Mouse (Mus musculus) ES-E14 (cell line): ENCODE measurements around the gene Pls1. TPM values are rescaled to one million over a fixed set of nuclear protein-coding genes. Genes with fewer than 3 reads are reported as not detected.

ENCODE experiments used
- DNase-seq: peaks from one replicate; pipeline ENCODE4 v3.0.0-alpha.2; 2013; ENCODE audit warnings: low read depth, low spot score
- H3K27ac ChIP-seq: 2 replicates; pipeline ENCODE4 v1.5.1; 2012; ENCODE audit warnings: low read depth, mild to moderate bottlenecking, low read length, moderate library complexity, mixed read lengths; ENCODE audit not compliant: poor library complexity, insufficient read depth, severe bottlenecking
- H3K36me3 ChIP-seq: 2 replicates; pipeline ENCODE4 v1.6.1; 2012; ENCODE audit warnings: mild to moderate bottlenecking, low read length, moderate library complexity, mixed read lengths; ENCODE audit not compliant: control insufficient read depth, poor library complexity, insufficient read depth, severe bottlenecking
- H3K4me1 ChIP-seq, 2 experiments: fragments of 150-350 bp in 1 of 2; sonication (generic) in 1 of 2; 2 replicates each; pipeline ENCODE4 v1.6.1; 2012; ENCODE audit warnings: low read length in 2 of 2, mild to moderate bottlenecking in 1 of 2, mixed read lengths in 1 of 2; ENCODE audit not compliant: control insufficient read depth in 2 of 2, insufficient read depth in 2 of 2, poor library complexity in 1 of 2
- H3K4me3 ChIP-seq, 2 experiments: fragments of 150-350 bp in 1 of 2; sonication (generic) in 1 of 2; 2 replicates each; pipeline ENCODE4 v1.5.1; 2012; ENCODE audit warnings: low read length in 2 of 2, low read depth in 1 of 2, mild to moderate bottlenecking in 1 of 2, mixed read lengths in 1 of 2; ENCODE audit not compliant: insufficient read depth in 1 of 2, poor library complexity in 1 of 2, severe bottlenecking in 1 of 2
- H3K9ac ChIP-seq: 2 replicates; pipeline ENCODE4 v1.6.1; 2012; ENCODE audit warnings: low read depth, mild to moderate bottlenecking, low read length, mixed read lengths; ENCODE audit not compliant: poor library complexity, insufficient read depth, severe bottlenecking
- H3K9me3 ChIP-seq: fragments of 150-350 bp; sonication (generic); 2 replicates; pipeline ENCODE4 v1.6.1; 2012; ENCODE audit warnings: low read depth, mild to moderate bottlenecking, low read length; ENCODE audit not compliant: control insufficient read depth, insufficient read depth
- CHD2 ChIP-seq: IDR thresholded peaks from 2 replicates; pipeline ENCODE4 v1.6.1; 2014; ENCODE audit warnings: mild to moderate bottlenecking, low read depth, low read length, inconsistent platforms
- HCFC1 ChIP-seq: IDR thresholded peaks from 2 replicates; pipeline ENCODE4 v1.6.1; 2012; ENCODE audit warnings: low read length, inconsistent platforms, borderline replicate concordance; ENCODE audit not compliant: insufficient read depth
- MAFK ChIP-seq: IDR thresholded peaks from 2 replicates; pipeline ENCODE4 v1.6.1; 2014; ENCODE audit warnings: mild to moderate bottlenecking, low read depth, low read length, inconsistent platforms; ENCODE audit not compliant: insufficient read depth
- ZC3H11A ChIP-seq: IDR thresholded peaks from 2 replicates; pipeline ENCODE4 v1.6.1; 2012; ENCODE audit warnings: low read depth, mild to moderate bottlenecking, inconsistent platforms, low read length, borderline replicate concordance
- ZNF384 ChIP-seq: IDR thresholded peaks from 2 replicates; pipeline ENCODE4 v1.6.1; 2012; ENCODE audit warnings: low read depth, low read length, inconsistent platforms
- in situ Hi-C, 2 experiments: fragments of 600-800 bp; cut with MboI; formaldehyde crosslinking; loops; one replicate each; pipeline ENCODE4 v1.15.1; 2025; ENCODE audit warnings: low sequenced_read_pairs in 2 of 2, inconsistent platforms in 1 of 2; ENCODE audit not compliant: unreplicated experiment in 2 of 2
- total RNA-seq: library from RNA; depleted of rRNA; stranded (reverse); fragments of 300-350 nt; gene quantifications from 2 replicates; pipeline ENCODE4 v1.2.3, GENCODE M21; 2012

The Pls1 gene
- total RNA-seq, 1 experiment, result 3.0 TPM

GRCm38 (mm10) chr9:95801610-95802451 lies 43.3 kb downstream of the Pls1 start:
- H3K4me1 ChIP-seq, result peaks cover 0 to 4% of the 10 kb centered on the region in 2 experiments; a peak in 2 of 4 replicates
- TF ChIP-seq HCFC1 (no peak), ZNF384 (no peak), ZC3H11A (no peak), MAFK (peak; percentile 54; the same call in 1 of the 2 replicates), CHD2 (no peak)
- no peak for DNase-seq
- H3K27ac ChIP-seq, result no peak overlapping the region
- H3K9me3 ChIP-seq, result no peaks in the 10 kb centered on the region
- no peaks in the 10 kb centered on the region for H3K36me3 ChIP-seq
- no peak overlapping the region for H3K4me3 ChIP-seq
- no peak overlapping the region for H3K9ac ChIP-seq
- in situ Hi-C loops, result no loop called here

- Histone ChIP-seq H3K9ac (no peak overlapping the region), H3K9me3 (no peaks in the 10 kb centered on the region), H3K4me3 (no peak overlapping the region), H3K27ac (no peak overlapping the region), H3K36me3 (no peaks in the 10 kb centered on the region), H3K4me1 (no peaks in the 10 kb centered on the region)
- DNase-seq, result peak; percentile 20
- TF ChIP-seq ZNF384 (no peak), MAFK (no peak), CHD2 (no peak), HCFC1 (no peak), ZC3H11A (no peak)
- in situ Hi-C loops, result no loop called here
Observed at GRCm38 (mm10) chr9:95796323-95796722, 48.8 kb downstream of the Pls1 start.

GRCm38 (mm10) chr9:95795844-95796243 lies 49.3 kb downstream of the Pls1 start:
- in situ Hi-C loops, result no loop called here
- no peak for DNase-seq
- Histone ChIP-seq H3K27ac (no peak overlapping the region), H3K36me3 (no peaks in the 10 kb centered on the region), H3K4me1 (no peaks in the 10 kb centered on the region), H3K4me3 (no peak overlapping the region), H3K9ac (no peak overlapping the region), H3K9me3 (no peaks in the 10 kb centered on the region)
- TF ChIP-seq ZC3H11A (no peak), CHD2 (no peak), MAFK (no peak), HCFC1 (no peak), ZNF384 (no peak)

GRCm38 (mm10) chr9:95795077-95795784 lies 49.9 kb downstream of the Pls1 start:
- Histone ChIP-seq H3K9ac (no peak overlapping the region), H3K4me3 (no peak overlapping the region), H3K36me3 (no peaks in the 10 kb centered on the region), H3K9me3 (no peaks in the 10 kb centered on the region), H3K27ac (no peak overlapping the region), H3K4me1 (no peaks in the 10 kb centered on the region)
- TF ChIP-seq ZC3H11A (no peak), HCFC1 (no peak), CHD2 (no peak), MAFK (no peak), ZNF384 (no peak)
- DNase-seq, result no peak
- in situ Hi-C loops, result no loop called here
